Mouse (Mus musculus): ENCODE measurements around the gene Zdhhc23. TPM values are rescaled to one million over a fixed set of nuclear protein-coding genes. Genes with fewer than 3 reads are reported as not detected.

Zdhhc23 gene
- total RNA-seq, 2 experiments from 2014 or later: 0.08 to 0.20 TPM

GRCm38 (mm10) chr16:43918867-43919266 lies 60.7 kb downstream of the Zdhhc23 start:
- DNase-seq (ENCODE audit: low spot score in 2 of 2): no peak

Small RNA genes lying within 50 kb of the gene (microRNA-seq; reads per million reads assigned to microRNA genes)
- not detected for gene Mir3470b

Other genes with a start within 250 kb of the Zdhhc23 start
- gene Drd3, start 225.8 kb downstream of the Zdhhc23 start, total RNA-seq (2021): not detected
- gene Ccdc191, start 90.0 kb downstream of the Zdhhc23 start, total RNA-seq (2021): 1 to 10 TPM; 2.7 to 3.3 TPM
- 10 to 100 TPM; 15.2 to 16.7 TPM for gene Qtrt2, start 53.0 kb downstream of the Zdhhc23 start, total RNA-seq (2021)
- gene Gramd1c, start 83.6 kb upstream of the Zdhhc23 start, total RNA-seq (2021): 1 to 10 TPM; 1.9 to 2.6 TPM
- 10 to 100 TPM; 46.1 to 56.8 TPM for gene Atp6v1a, start 159.9 kb upstream of the Zdhhc23 start, total RNA-seq (2021)
- 100 to 1,000 TPM; 214 to 254 TPM for gene Naa50, start 160.0 kb upstream of the Zdhhc23 start, total RNA-seq (2021)
- gene Usf3, start 193.5 kb upstream of the Zdhhc23 start, total RNA-seq (2021): 10 to 100 TPM; 37.3 to 41.9 TPM